Mouse (Mus musculus): Measurements from ENCODE around the gene Saysd1.
"Not testable (repeated sequence)": the region's sequence is repeated elsewhere in the genome, so short reads cannot be mapped to it uniquely, and the experiment has no call there.

Saysd1 gene

GRCm38 (mm10) chr14:20039795-20040194, 98.5 kb downstream of the Saysd1 start:
- DNase-seq (ENCODE audit: low spot score) = no peak

- no peak for DNase-seq (ENCODE audit: low spot score)
Measured at GRCm38 (mm10) chr14:20032738-20033116, 105.6 kb downstream of the Saysd1 start.

GRCm38 (mm10) chr14:20032016-20032737, 106.2 kb downstream of the Saysd1 start:
- no peak for DNase-seq (ENCODE audit: low spot score)

- DNase-seq (ENCODE audit: low spot score) = no peak
Measured at GRCm38 (mm10) chr14:20029606-20030005, 108.7 kb downstream of the Saysd1 start.

GRCm38 (mm10) chr14:20027475-20027874, 110.9 kb downstream of the Saysd1 start:
- not testable (repeated sequence) for DNase-seq (ENCODE audit: low spot score)

Measured in lung, postnatal 25 days (tissue).